Mouse (Mus musculus) spleen, embryonic (tissue): ENCODE results near the gene Olfr1491.

Source experiments
- CTCF ChIA-PET: fragments of 350-600 bp; sonication (Branson Sonifier 250); formaldehyde crosslinking; loops from one replicate; lab custom pipeline; 2022; lab: Charles Lee

Olfr1491 gene

DNA sequence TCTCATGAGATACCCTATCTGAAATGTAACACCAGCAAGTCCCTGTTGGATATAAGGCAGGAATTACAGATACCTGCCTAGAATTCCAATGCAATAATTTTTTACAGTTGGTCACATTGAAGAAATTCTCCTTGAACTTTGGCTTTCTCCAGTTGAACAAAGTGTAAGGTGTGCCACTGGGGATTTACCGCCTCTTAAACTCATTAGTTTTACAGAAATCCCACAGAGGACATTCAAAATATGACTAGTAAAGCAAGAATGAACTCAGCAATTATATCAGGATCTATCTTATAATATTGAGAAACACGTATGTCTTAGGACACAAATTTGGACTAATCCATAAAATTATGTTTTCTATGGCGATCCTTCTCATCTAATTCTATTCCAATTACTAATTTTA is at the start of gene Olfr1491:
TSS of gene Olfr1491 (plus strand) at position 301 of the 400 bp plus-strand sequence.
- CTCF ChIA-PET, result no interaction called here

DNA sequence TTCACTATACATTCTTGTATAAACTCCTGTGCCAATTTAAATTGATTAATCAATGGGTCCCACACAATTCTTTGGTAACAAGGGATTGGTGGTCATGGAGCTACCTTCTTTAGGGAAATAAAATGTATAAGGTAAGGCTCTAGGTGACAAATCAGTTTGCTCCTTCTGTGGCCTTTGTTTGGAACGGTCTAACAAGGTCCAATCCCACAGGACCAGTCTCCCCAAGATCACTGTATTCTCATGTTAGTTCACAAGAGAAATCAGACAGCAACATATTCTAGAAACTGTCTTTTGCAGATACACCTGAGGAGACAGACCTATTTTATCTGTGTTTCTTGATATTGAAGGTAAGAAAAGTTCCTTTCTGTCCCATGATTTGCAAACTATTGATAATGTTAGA is 46.3 kb upstream of the Olfr1491 start, which contains the start of gene Olfr1490:
TSS of gene Olfr1490 (plus strand) at position 301 of the 400 bp plus-strand sequence.
- CTCF ChIA-PET, result no interaction called here

DNA sequence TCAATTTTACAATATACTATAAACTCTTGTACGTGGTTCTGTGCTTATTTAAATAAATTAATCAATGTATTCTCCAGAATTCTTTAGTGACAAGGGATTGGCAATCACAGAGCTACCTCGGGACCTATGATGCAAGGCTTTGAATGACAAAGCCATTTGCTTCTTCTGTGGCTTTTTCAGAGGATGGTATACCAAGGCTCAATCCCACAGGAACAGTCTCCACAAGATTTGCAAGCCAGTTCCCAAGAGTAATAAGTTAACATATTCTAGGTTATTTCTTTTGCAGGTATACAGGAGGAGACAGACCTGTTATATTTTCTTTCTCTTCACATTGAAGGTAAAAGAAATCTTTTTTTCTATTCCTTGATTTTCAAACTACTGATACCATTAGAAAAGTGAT is 25.9 kb downstream of the Olfr1491 start, which contains the start of gene Olfr1493-ps1:
TSS of gene Olfr1493-ps1 (plus strand) at position 301 of the 400 bp plus-strand sequence.
- CTCF ChIA-PET, result no interaction called here

DNA sequence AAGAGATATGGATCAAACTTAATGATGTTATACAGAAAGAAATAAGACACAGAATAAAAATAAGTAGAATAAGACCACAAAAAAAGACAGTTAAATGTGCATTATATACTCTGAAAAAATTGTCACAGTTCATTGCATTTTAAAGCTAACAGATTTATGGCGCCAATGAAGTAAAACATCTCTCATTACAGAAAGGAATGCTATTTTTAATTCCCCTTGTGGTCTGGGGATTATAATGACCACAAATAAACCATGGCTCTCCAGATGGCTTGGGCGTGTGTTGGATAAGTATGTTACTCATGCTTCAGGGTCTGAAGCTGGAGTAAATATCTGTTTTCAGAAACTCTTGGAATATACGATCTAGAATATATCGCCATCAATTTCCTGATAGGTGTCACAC is 42.4 kb downstream of the Olfr1491 start, which contains the start of gene Olfr1494:
TSS of gene Olfr1494 (plus strand) at position 301 of the 400 bp plus-strand sequence.
- CTCF ChIA-PET, result no interaction called here

DNA sequence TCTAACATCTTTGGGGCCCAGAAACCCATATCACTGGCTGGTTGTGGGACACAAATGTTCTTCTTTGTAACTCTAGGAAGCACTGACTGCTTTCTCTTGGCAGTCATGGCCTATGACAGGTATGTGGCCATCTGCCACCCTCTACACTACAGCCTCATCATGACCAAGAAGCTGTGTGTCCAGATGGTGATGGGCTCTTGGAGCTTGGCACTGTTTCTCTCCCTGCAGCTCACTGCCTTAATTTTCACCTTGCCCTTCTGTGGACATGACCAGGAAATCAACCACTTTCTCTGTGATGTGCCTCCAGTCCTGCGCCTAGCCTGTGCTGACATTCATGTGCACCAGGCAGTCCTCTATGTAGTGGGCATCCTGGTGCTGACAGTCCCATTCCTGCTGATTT is 52.3 kb downstream of the Olfr1491 start:
- CTCF ChIA-PET, result no interaction called here
